Mouse (Mus musculus) myocyte (in vitro differentiated cells): ENCODE measurements around the gene Lrrk1. TPM values are rescaled to one million over a fixed set of nuclear protein-coding genes. Genes with fewer than 3 reads are reported as not detected.

ENCODE experiments used
- H3K27me3 ChIP-seq: one replicate; pipeline ENCODE4 v1.6.1; 2011; ENCODE audit not compliant: control insufficient read depth, insufficient read depth, insufficient read length
- H3K36me3 ChIP-seq: one replicate; pipeline ENCODE4 v1.6.1; 2011; ENCODE audit not compliant: control insufficient read depth, insufficient read depth
- H3K4me2 ChIP-seq: one replicate; pipeline ENCODE4 v1.6.1; 2011; ENCODE audit warnings: low read depth, control low read depth
- H3K4me3 ChIP-seq: one replicate; pipeline ENCODE4 v1.5.1; 2011; ENCODE audit warnings: mild to moderate bottlenecking, control low read depth, moderate library complexity
- H3K79me2 ChIP-seq: one replicate; pipeline ENCODE4 v1.6.1; 2011; ENCODE audit not compliant: control insufficient read depth, insufficient read depth
- H3ac ChIP-seq: one replicate; pipeline ENCODE4 v1.6.1; 2011; ENCODE audit not compliant: control insufficient read depth, insufficient read length
- CEBPB ChIP-seq: IDR thresholded peaks from 2 replicates; pipeline ENCODE4 v1.6.1; 2011; ENCODE audit warnings: mild to moderate bottlenecking, moderate library complexity; ENCODE audit not compliant: poor library complexity, insufficient read depth, severe bottlenecking
- E2F4 ChIP-seq: IDR thresholded peaks from one replicate; pipeline ENCODE4 v1.6.1; 2011; ENCODE audit warnings: mild to moderate bottlenecking, control low read depth, moderate library complexity; ENCODE audit not compliant: insufficient read depth
- MAX ChIP-seq: IDR thresholded peaks from one replicate; pipeline ENCODE4 v1.6.1; 2011; ENCODE audit warnings: low read depth, mild to moderate bottlenecking, control low read depth
- MYOD1 ChIP-seq, 3 experiments: IDR thresholded peaks; one replicate each; pipeline ENCODE4 v1.6.1; 2011; ENCODE audit warnings: control low read depth in 2 of 3, low read depth in 2 of 3, mild to moderate bottlenecking in 2 of 3, moderate library complexity in 1 of 3; ENCODE audit not compliant: insufficient read length in 2 of 3, control insufficient read depth in 1 of 3
- MYOG ChIP-seq, 3 experiments: IDR thresholded peaks; one replicate each; pipeline ENCODE4 v1.6.1; 2011; ENCODE audit warnings: control low read depth in 2 of 3, low read depth in 2 of 3, mild to moderate bottlenecking in 2 of 3; ENCODE audit not compliant: insufficient read length in 2 of 3, control insufficient read depth in 1 of 3, insufficient read depth in 1 of 3
- POLR2A ChIP-seq: IDR thresholded peaks from one replicate; pipeline ENCODE4 v1.6.1; 2011; ENCODE audit warnings: low read depth, mild to moderate bottlenecking, control low read depth, moderate library complexity; ENCODE audit not compliant: insufficient read length
- POLR2AphosphoS2 ChIP-seq: IDR thresholded peaks from one replicate; pipeline ENCODE4 v1.6.1; 2011; ENCODE audit warnings: low read depth, control low read depth; ENCODE audit not compliant: insufficient read length
- REST ChIP-seq: IDR thresholded peaks from one replicate; pipeline ENCODE4 v1.6.1; 2011; ENCODE audit warnings: mild to moderate bottlenecking, control low read depth, moderate library complexity; ENCODE audit not compliant: insufficient read depth, insufficient read length
- SRF ChIP-seq: IDR thresholded peaks from one replicate; pipeline ENCODE4 v1.6.1; 2011; ENCODE audit warnings: low read depth; ENCODE audit not compliant: control insufficient read depth, insufficient read length
- TCF12 ChIP-seq: IDR thresholded peaks from one replicate; pipeline ENCODE4 v1.6.1; 2011; ENCODE audit warnings: mild to moderate bottlenecking, control low read depth; ENCODE audit not compliant: poor library complexity, insufficient read depth, severe bottlenecking
- TCF3 ChIP-seq: IDR thresholded peaks from one replicate; pipeline ENCODE4 v1.6.1; 2011; ENCODE audit warnings: low read depth, control low read depth; ENCODE audit not compliant: insufficient read length
- USF1 ChIP-seq: IDR thresholded peaks from one replicate; pipeline ENCODE4 v1.6.1; 2011; ENCODE audit warnings: low read depth, mild to moderate bottlenecking, control low read depth, moderate library complexity
- polyA plus RNA-seq: library from polyadenylated mRNA; unstranded; fragments of >200 nt; fragmentation: generic; extraction: Trizol; gene quantifications from one replicate; pipeline ENCODE4 v1.2.1, GENCODE M21; 2012; ENCODE audit warnings: missing spikeins

Gene Lrrk1
- polyA plus RNA-seq, 1 experiment = 24.8 TPM

DNA sequence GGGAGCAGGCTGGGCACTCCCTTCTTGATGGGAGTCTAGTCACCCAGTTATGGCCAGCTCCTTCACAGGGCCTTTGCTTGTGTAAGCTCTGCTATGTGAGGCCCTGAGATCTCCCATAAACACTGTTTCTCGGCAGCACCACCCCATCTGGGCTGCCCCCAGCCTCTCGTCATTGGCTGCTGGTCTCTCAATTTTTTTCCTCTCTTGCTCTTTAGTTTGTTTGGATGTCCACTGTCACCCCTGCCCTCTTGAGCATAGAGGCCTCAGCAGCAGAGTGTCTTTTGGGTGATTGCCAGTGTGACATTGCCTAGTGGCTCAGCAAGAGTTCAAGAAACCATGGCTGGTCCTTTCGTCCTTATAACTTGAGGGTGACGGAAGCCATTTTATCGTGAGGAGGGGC, 130.9 kb downstream of the Lrrk1 start:
- TF ChIP-seq E2F4 (no peak), POLR2A (no peak), TCF3 (no peak), MYOD1 (IDR thresholded peaks at IDR 0.05; ENCODE audit: control insufficient read depth in 1 of 3, insufficient read length in 2 of 3, low read depth in 2 of 3) (no peak), SRF (no peak), POLR2AphosphoS2 (no peak), MYOG (IDR thresholded peaks at IDR 0.05; ENCODE audit: control insufficient read depth in 1 of 3, insufficient read depth in 1 of 3, insufficient read length in 2 of 3, low read depth in 2 of 3) (no peak), TCF12 (no peak), USF1 (no peak), CEBPB (no peak), REST (no peak), MAX (no peak)
- H3K4me2 ChIP-seq = no peak overlapping the region
- H3K27me3 ChIP-seq = no peaks in the 10 kb centered on the region
- no peaks in the 10 kb centered on the region for H3K79me2 ChIP-seq
- no peak overlapping the region for H3ac ChIP-seq
- no peak overlapping the region for H3K4me3 ChIP-seq
- no peaks in the 10 kb centered on the region for H3K36me3 ChIP-seq

DNA sequence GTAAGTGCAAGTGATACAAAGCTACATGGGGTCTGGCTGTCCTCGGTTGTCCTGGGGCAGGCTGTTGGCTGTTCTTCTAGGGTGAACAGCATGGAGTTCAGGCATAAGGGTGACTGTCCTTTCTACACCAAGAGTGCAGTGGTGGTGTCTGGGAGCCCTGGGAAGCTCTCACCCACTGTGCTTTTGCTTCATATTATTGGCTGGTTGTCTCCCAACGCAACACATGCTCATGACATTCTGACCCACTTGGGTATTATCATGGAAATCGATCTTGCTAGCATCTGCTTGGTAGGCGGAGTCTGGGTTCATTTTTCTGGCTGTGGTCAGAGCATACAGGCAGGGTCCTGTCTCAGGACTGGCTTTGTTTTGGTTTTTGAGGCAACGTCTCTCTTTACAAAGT, 131.7 kb downstream of the Lrrk1 start:
- Histone ChIP-seq H3K27me3 (no peaks in the 10 kb centered on the region), H3K4me2 (no peak overlapping the region), H3K4me3 (no peak overlapping the region), H3ac (no peak overlapping the region), H3K79me2 (no peaks in the 10 kb centered on the region), H3K36me3 (no peaks in the 10 kb centered on the region)
- TF ChIP-seq USF1 (no peak), TCF12 (no peak), MYOG (IDR thresholded peaks at IDR 0.05; ENCODE audit: control insufficient read depth in 1 of 3, insufficient read depth in 1 of 3, insufficient read length in 2 of 3, low read depth in 2 of 3) (no peak), MAX (no peak), TCF3 (no peak), POLR2A (no peak), MYOD1 (IDR thresholded peaks at IDR 0.05; ENCODE audit: control insufficient read depth in 1 of 3, insufficient read length in 2 of 3, low read depth in 2 of 3) (no peak), SRF (no peak), REST (no peak), E2F4 (no peak), CEBPB (no peak)

DNA sequence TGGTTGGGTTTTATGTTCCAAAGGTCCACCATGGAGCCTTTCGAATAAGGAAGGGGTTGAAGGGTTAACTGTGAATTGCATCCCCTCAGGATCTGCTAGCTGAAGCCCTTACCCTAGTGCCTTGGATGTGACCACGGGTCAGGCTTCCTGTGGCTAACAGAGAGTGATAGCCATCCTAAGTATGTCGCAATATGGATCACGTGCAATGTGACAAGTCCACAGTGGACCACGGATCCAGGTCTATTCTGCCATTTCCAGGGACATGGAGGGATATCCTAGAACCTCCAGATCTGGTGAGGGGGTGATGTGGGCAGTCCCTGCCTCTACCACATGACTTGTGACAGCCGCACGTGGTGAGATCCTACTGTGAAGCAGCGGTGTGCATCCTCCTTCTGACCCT, 133.2 kb downstream of the Lrrk1 start:
- Histone ChIP-seq H3ac (no peak overlapping the region), H3K27me3 (no peaks in the 10 kb centered on the region), H3K4me3 (no peak overlapping the region), H3K36me3 (no peaks in the 10 kb centered on the region), H3K4me2 (no peak overlapping the region), H3K79me2 (no peaks in the 10 kb centered on the region)
- no peak for TF ChIP-seq REST
- 0 out of 2 replicates have a peak, but pooled peaks have one; percentile 9 for TF ChIP-seq CEBPB
- no peak for TF ChIP-seq MYOD1 (IDR thresholded peaks at IDR 0.05; ENCODE audit: control insufficient read depth in 1 of 3, insufficient read length in 2 of 3, low read depth in 2 of 3)
- no peak for TF ChIP-seq MAX
- no peak for TF ChIP-seq TCF12
- TF ChIP-seq MYOG (IDR thresholded peaks at IDR 0.05; ENCODE audit: control insufficient read depth in 1 of 3, insufficient read depth in 1 of 3, insufficient read length in 2 of 3, low read depth in 2 of 3) = no peak
- TF ChIP-seq USF1 = no peak

GRCm38 (mm10) chr7:66253975-66254651, 134.0 kb downstream of the Lrrk1 start:
- Histone ChIP-seq H3ac (no peak overlapping the region), H3K79me2 (no peaks in the 10 kb centered on the region), H3K4me3 (no peak overlapping the region), H3K36me3 (no peaks in the 10 kb centered on the region), H3K4me2 (no peak overlapping the region), H3K27me3 (no peaks in the 10 kb centered on the region)
- TF ChIP-seq MYOG (IDR thresholded peaks at IDR 0.05; ENCODE audit: control insufficient read depth in 1 of 3, insufficient read depth in 1 of 3, insufficient read length in 2 of 3, low read depth in 2 of 3) = peak in 1 of 3 experiments; percentile 5
- TF ChIP-seq POLR2AphosphoS2 = no peak

GRCm38 (mm10) chr7:66250030-66250429, 138.1 kb downstream of the Lrrk1 start:
- Histone ChIP-seq H3K27me3 (no peaks in the 10 kb centered on the region), H3K4me2 (no peak overlapping the region), H3K36me3 (no peaks in the 10 kb centered on the region), H3K79me2 (no peaks in the 10 kb centered on the region), H3K4me3 (no peak overlapping the region), H3ac (no peak overlapping the region)
- TF ChIP-seq TCF3 (no peak), E2F4 (no peak), REST (no peak)
